18 mouse cellular contexts compared by ENCODE assay signal in the genomic region with DNA sequence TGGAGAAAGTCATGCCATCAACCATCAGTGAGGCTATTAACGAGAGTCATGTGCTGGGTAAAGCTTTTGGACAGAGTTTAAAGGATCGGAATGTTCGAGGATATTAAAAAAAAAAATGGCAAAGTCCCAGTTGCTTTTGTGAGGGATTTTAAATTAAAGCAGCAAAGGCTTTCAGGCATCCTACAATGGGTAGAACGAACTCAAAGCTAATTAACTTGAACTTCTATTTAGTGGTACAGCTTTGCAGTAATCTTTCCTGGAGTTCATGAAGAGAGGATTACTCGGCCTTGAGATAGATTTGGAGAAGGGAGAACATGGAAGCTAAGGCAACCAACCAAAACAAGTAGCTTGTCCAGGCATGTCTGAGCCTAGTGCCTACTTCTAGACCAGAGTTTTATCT.
"Had no signal": no experiment of that assay in that cellular context is flagged by ENCODE, and none has a peak within 500 bp of the region (broad histone marks: within the 10 kb centered on the region; RNA-seq: fewer than 3 reads in every experiment).

No protein-coding gene starts in this region.

- H3K9ac ChIP-seq: liver, embryonic 14.5 days; neural tube, embryonic 13.5 days had no signal

- DNase-seq: kidney, adult 11 months; kidney, postnatal 10 days; kidney, postnatal 4 days; liver; lung, adult 2 months; lung, postnatal 10 days; retina, postnatal 1 day; right cerebral cortex, postnatal 4 days; spleen, adult 18-20 months; thymus, adult 18-20 months; thymus, postnatal 14 days had no signal

- H3K4me1 ChIP-seq: megakaryocyte, embryonic 14.5 days; neural tube, embryonic 13.5 days had no signal

- H3K4me3 ChIP-seq: left cerebral cortex, adult 2 months; megakaryocyte, embryonic 14.5 days; neural tube, embryonic 13.5 days had no signal

- H3K4me2 ChIP-seq: midbrain, embryonic 11.5 days; neural tube, embryonic 13.5 days had no signal

- H3K27ac ChIP-seq: left cerebral cortex, adult 2 months; liver, embryonic 14.5 days; macrophage; neural tube, embryonic 13.5 days had no signal

- H3K27me3 ChIP-seq: megakaryocyte, embryonic 14.5 days; neural tube, embryonic 13.5 days had no signal

- ATAC-seq: midbrain, embryonic 16.5 days had no signal

- H3K9me3 ChIP-seq: neural tube, embryonic 13.5 days had no signal

- H3K36me3 ChIP-seq: neural tube, embryonic 13.5 days had no signal
